Mouse (Mus musculus) gastrocnemius, postnatal 25 days (tissue): ENCODE results near the gene Sgms1. TPM values are rescaled to one million over a fixed set of nuclear protein-coding genes. Genes with fewer than 3 reads are reported as not detected.

Source experiments
- DNase-seq: peaks from one replicate; pipeline ENCODE4 v3.0.0; 2022
- total RNA-seq, 2 experiments: library from RNA; stranded (reverse); gene quantifications; 1 replicate in 1 of 2; 2 replicates in 1 of 2; pipeline ENCODE4 v1.2.3; 2021

The Sgms1 gene
- total RNA-seq, 2 experiments from 2014 or later = 37.2 to 42.0 TPM

- DNase-seq = no peak
These were observed 117.9 kb downstream of the Sgms1 start for GRCm38 (mm10) chr19:32271455-32272200.

- DNase-seq = no peak
These were observed 119.7 kb downstream of the Sgms1 start for GRCm38 (mm10) chr19:32269844-32270176.

GRCm38 (mm10) chr19:32269141-32269843, 120.2 kb downstream of the Sgms1 start:
- DNase-seq = no peak

- DNase-seq = no peak
These were observed 121.0 kb downstream of the Sgms1 start for GRCm38 (mm10) chr19:32268562-32268961.

- DNase-seq = no peak
These were observed 122.9 kb downstream of the Sgms1 start for GRCm38 (mm10) chr19:32266385-32267252.

GRCm38 (mm10) chr19:32263753-32264152, 125.8 kb downstream of the Sgms1 start:
- DNase-seq = no peak

- no peak for DNase-seq
These were observed 126.5 kb downstream of the Sgms1 start for GRCm38 (mm10) chr19:32262805-32263572.

GRCm38 (mm10) chr19:32260869-32261688, 128.4 kb downstream of the Sgms1 start:
- no peak for DNase-seq

GRCm38 (mm10) chr19:32259830-32260229, 129.7 kb downstream of the Sgms1 start:
- DNase-seq = no peak

GRCm38 (mm10) chr19:32259048-32259447, 130.5 kb downstream of the Sgms1 start:
- DNase-seq = no peak

GRCm38 (mm10) chr19:32258146-32258545, 131.4 kb downstream of the Sgms1 start:
- DNase-seq = no peak

- DNase-seq = no peak
These were observed 131.9 kb downstream of the Sgms1 start for GRCm38 (mm10) chr19:32257616-32258015.

- no peak for DNase-seq
These were observed 132.7 kb downstream of the Sgms1 start for GRCm38 (mm10) chr19:32256706-32257415.

GRCm38 (mm10) chr19:32255429-32256185, 133.9 kb downstream of the Sgms1 start:
- no peak for DNase-seq

- no peak for DNase-seq
These were observed 134.7 kb downstream of the Sgms1 start for GRCm38 (mm10) chr19:32254739-32255344.

- no peak for DNase-seq
These were observed 135.3 kb downstream of the Sgms1 start for GRCm38 (mm10) chr19:32254204-32254603.

- no peak for DNase-seq
These were observed 136.5 kb downstream of the Sgms1 start for GRCm38 (mm10) chr19:32252987-32253386.

GRCm38 (mm10) chr19:32252451-32252850, 137.1 kb downstream of the Sgms1 start:
- DNase-seq = no peak
